Mouse (Mus musculus) natural killer cell, adult 2 months (primary cell): ENCODE measurements at regions not wholly inside any gene's neighbourhood (a gene's known extent, or its start where the extent isn't known, plus 50 kb on each side); places are given as distances from the start of the nearest gene placed in this dataset.
"Not testable (repeated sequence)": the region's sequence is repeated elsewhere in the genome, so short reads cannot be mapped to it uniquely, and the experiment has no call there.

ENCODE experiments used
- DNase-seq, 2 experiments: peaks; one replicate each; pipeline ENCODE4 v3.0.0; 2022; ENCODE audit warnings: low spot score in 2 of 2

DNA sequence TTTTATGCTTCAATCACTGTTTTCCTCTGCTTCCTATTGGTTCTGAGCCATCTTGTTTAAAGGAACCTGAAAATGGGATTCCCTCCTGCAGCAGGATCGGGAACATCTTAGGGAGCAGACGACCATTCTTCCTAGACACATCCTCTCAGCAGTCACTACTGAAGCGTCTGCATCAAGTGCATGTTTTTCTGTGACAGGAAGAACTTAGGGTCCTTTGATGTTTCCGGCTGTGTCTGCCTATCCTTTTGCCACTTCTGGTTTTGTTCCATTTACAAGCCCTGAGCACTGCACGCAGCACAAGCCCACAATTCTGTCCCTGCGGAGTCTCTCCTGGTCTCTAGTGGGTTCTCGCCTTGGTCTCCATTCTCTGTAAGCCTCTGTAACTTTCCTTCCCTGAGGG, 163.9 kb upstream of the Zfp637 start:
- DNase-seq = peak; percentile 11 to 22

DNA sequence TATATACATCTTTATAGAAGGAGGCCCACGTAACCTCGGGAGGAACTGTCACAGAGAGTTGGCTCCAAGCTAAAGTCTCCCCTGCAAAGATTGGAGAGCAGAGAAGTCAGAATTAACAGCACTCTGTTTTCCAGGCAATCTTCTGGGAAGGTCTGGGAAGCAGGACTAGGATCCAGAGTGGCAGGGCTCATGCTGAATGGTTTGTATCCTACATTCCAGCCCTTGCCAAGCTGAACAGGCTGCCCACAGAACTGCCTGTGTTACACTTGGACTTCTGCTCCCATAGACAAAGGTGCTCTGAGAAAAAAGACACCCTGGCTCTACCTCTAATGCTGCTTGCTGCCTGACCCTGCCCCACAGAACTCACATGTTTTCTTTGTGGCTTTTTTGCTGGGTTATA, 163.2 kb upstream of the Zfp637 start:
- no peak for DNase-seq

DNA sequence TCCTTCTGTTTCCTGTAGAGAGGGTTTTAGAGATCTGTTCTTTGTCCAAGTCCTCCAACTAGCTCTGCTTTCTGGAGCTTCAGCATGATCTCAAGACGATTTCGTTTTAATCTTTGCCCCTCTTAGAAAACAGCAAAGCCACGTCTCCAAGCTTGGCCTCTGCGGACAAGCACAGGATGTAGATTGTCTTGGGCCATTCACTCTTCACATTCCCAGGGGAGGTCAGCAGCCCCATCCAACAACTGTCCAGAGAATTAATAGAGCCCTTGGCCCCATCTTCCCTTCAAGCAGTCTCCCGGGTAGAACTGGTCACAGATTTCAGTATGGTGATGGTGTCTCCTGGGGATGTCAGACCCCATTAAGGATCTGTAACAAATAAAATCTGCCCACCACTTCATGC, 162.7 kb upstream of the Zfp637 start:
- no peak for DNase-seq

DNA sequence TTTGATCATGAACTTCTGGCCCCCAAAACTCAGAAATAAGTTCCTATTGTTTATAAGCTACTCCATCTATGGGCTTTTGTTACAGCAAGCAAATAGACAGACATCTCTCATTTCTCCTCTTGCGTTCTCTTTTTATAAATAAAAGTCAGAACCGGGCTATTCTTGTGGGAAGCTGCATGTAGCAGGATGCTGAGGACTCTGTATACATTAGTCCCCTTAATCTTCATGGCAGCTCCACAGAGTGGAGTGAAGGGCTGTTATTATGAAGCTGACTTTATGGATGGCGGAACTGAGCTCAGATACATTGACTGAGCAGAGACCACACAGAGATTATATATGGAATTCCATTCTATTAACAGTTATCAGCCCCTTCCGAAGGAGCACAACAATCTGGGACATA, 162.1 kb upstream of the Zfp637 start:
- no peak for DNase-seq

DNA sequence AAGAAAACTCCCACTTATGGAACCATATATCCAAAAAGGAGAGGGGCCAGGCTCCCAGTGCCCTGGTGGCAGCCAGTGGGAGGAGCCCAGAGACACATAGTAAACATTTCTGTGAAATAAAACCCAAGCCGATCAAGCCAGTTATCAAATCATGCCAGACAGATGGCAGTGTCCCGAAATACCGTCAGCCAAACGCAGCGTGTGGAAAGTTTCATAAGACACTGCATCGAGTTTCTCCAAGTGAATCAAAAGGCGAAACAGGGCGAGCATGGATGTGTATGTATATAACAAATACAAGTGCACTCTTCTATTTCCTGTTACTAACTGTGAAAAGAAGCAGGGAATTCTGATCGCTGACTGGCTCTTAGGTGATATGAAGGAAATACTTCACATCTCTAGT, 154.8 kb upstream of the Zfp637 start:
- DNase-seq = no peak

DNA sequence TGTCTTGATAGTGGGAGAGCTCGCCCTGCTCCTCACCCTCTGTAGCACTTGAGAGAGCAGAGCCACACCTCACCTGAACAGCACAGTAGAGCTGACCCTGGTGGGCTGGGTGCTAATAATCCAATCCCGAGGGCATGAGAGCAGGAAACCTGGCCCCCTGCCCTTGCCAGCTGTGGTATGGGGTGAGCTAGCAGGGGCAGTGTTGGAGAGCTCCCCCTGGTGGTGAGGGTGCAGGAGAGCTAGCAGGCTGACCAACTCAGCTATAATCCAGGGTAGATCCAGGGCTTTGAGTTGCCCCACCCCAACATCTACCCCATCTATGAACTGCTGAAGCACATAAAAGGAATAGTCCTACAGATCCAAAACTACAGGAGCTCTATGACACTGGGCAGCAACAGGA, 153.9 kb upstream of the Zfp637 start:
- DNase-seq = peak; percentile 39 to 53

DNA sequence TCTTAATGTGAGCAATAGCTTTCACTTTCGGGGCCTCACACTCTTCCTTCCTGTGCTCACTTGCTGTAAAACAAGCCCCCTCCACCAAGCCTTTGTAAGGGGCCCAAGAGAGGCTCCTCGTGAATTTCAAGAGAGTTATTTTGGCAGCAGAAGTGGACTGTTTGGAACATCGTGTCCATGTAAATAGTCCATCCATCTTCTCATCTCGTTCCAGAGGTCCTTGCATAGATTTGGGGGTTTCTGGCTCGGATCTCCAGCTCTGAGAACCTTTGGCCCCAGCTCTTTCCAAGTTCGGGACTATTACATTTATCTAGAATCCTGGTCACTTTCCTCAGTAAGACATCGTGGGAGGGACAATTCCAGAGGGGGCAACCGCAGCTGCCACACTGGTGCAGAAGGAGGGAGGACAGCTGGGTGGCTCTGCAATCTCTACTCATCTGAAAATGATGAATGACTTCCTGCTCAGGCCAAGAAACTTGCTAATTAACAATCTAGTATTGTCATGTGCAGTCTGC, 152.3 kb upstream of the Zfp637 start:
- no peak for DNase-seq

DNA sequence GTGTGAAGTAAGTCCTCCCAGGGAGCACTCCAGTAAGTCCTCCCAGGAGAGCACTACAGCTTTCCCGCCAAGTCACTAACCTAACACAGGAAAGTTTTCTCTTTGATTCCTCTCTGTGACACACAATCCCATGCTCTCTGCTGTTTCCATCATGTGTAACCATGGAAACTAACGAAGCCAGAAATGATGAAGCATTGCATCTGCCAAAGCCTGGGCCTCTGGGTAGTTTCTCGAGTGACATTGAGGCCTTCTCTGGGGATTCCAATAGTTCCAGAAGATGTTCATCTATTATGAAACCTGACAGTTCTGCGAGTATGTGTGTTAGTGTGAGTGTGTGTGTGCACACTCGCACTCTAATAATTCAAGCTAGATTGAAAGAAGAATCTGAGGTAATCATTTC, 140.7 kb upstream of the Zfp637 start:
- DNase-seq = no peak

DNA sequence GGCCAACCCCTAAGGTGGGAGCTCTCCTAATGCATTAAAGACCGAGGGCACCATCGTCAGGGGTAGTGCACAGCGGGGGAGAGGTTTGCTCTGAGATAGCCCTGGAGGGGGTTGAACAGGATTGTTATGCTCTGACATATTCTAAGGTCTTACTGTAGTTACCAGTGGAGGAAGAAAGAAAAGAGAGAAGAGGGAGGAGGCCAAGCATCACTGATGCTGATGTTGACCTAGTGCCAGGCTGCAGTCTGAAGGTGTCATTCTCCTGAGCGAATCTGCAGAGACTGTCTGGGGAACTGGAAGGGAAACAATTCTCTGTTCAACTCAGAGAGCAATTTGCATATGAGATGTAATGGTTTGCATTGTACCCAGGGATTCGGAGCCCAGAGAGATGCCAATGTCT, 139.4 kb upstream of the Zfp637 start:
- no peak for DNase-seq

DNA sequence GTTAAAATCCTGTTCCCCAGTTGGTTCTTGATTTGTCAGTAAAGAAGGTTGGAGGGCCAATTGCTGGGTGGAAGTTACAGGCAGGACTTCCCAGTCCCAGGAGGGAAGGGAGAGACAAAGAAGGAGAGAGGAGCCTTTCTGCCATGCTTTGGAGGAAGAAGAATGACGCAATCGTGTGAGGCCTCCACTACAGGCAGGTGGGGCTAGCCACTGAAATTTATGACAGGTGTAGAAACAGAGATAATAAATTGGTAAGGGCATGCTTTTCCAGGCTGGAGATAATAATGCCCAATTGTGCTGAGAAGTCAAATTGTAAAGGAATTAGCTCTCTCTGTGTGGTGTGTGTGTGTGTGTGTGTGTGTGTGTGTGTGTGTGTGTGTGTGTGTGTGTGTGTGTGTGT, 135.0 kb upstream of the Zfp637 start:
- no peak for DNase-seq

DNA sequence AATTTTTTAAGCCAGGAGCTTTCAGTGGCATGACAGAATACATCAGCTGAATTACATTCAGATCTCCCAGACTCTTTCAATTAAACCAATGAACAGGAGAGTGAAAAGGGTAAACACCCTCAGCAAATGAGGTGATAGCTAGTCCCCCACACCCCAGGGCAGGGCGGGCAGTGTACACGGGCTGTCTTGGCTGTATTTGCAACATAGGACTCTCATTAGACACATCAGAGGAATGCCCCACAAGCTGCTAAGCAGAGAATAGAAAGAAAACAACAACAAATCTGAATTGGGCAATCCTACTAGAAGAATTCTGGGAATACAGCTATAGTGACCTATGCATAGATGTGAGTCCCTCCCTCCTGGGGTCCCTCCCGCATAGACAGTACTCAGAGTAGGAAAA, 131.8 kb upstream of the Zfp637 start:
- no peak for DNase-seq

DNA sequence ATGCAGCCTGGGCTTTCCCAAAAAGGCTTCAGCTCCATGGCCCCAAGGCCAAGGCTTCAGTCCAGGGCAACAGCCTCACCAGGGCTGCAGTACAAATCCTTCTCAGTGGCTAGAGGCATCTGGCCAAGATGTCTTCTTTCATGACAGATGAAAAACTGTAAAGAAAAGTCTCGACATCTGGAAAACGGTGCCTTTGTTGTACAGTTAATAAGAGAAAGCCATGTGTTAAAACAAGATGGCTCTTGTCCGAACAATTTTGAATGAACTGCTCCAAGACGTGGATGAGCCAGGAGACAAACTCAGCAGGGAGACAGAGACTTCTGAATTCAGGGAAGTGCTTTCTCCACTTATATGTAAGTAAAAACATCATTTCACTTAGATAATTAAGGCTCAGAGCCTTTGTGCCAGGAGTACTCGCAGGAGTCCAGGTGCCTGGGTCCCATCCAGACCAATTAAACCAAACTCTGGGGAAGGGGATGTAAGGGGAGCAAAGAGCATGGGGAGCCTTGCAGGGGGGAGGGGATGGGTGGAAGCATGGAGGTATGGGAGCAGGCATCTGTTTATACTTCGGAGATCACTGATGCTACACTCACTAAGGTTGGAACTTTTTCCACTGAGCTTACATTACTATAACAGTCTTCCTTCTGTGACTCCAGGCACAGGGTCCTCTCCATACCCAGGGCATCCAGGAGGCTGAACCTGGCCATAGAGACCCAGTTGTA, 125.8 kb upstream of the Zfp637 start:
- no peak for DNase-seq

DNA sequence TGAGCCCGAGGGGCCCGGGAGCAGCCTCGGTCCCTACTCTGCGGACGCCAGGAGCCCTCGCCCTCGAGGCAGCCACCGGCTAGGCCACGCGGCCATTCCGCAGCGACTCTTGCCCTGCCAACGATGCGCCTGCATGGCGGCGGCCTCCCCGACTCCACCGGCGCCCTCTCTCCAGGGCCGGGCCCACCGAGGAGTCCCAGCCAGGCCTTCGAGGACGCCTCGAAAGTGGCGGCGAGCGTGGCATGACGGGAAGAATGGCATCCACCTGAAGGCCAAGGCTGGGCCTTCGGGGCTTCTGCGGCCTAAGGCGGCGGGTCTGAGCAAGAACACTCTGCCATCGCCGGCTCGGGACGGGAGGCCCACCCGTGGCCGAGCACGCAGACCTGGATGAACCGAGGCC, 124.6 kb upstream of the Zfp637 start:
- DNase-seq = not testable (repeated sequence)

DNA sequence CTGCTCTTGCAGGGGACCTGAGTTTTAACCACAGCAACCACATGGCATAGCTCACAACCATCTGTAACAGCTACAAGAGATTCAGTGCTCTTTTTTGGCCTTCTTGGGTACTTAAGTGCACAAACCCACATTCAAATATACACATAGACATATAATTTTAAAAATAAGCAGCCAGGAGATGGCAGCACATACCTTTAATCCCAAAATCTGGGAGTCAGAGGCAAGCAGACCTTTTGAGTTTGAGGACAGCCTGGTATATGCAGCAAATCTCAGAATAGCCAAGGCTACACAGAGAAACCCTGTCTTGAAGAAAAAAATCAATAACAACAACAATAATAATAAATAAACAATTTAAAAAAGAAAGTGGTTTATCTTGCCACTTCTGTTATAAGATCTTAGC, 88.6 kb upstream of the Zfp637 start:
- not testable (repeated sequence) for DNase-seq

DNA sequence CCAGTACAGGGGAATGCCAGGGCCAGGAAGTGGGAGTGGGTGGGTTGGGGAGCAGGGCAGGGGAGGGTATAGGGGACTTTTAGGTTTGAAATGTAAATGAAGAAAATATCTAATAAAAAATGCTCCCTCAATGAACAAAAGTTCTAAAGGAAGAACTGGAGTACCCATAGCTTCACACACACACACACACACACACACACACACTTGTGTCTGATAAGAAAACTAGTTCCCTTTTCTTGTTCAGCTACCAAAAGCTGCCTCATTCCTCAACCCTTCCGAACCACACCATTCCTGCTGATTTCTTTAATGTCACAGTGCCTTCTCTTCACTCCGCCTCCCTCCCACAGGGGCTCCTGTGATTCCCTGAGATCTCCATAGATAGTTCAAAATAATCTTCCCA, 85.3 kb upstream of the Zfp637 start:
- DNase-seq = not testable (repeated sequence)

DNA sequence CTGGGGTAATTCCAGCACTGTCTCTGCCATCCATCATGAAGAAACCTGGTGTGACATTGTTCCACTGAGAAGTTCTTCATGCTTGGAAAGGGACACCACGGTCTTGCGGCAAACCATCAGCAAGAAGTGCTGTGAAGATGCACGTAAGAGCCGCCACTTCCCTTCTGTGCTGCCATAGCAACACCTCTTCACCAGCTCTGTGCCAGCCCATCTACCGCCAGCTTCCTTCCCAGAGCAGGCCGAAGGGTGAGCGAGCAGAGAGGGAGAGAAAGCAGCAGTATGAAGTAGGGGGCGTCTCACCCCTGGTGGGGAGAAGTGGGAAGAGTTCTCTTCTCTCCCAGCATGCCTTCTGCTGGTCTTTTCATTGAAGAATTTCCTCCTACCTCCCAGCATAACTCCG, 84.8 kb upstream of the Zfp637 start:
- no peak for DNase-seq

DNA sequence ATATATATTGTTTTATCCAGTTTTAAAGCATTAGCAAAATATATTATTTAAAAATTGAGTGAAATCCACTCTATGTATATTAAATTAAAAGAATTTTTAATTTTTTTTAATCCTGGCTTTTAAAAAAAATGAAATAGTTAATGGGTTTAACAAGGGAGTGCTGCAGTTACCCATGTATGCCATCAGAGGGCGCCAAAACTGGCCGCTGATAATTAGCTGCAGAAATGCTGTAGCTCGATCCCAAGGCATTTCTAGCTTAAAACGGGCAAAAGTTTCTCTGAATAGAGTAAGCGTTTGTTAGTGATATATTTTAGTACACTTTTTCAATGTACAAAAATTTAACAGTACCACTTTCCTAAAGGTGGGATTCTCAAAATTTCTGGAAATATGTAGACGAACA, 82.5 kb upstream of the Zfp637 start:
- DNase-seq = peak; percentile 10 to 17

DNA sequence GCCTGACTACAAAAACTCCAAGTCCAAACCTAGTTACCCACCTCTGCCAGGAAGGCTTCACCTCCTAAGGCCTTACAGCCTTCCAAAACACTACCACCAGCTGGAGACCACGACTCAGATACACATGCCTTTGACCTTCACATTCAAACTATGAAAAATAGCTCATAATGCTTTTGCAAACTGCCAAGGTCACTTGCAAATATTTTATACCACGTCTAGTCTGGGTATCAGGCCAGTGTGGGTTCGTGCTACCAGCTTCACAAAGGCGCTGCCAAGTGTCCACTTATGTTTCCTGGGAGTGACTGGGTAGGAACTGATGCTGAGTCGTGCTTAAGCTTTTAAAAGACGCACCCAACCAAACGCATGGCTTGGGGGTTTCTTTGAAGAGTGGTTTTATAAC, 69.5 kb upstream of the Zfp637 start:
- DNase-seq = no peak

DNA sequence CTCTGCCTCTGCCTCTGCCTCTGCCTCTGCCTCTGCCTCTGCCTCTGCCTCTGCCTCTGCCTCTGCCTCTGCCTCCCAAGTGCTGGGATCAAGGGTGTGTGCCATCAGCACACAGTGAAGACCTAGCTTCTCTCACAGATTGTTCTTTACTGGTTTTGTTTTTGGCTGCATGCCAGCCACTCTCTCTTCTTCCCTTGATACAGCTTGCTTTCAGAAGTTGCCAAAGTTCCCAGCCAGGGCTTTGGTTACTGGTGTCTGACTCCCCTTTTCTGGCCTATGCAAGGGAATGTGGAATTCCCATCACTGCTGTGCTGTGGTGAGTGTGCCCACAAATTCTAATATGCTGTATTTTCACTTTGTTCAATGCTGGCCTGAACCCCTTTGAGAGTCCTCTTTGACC, 68.6 kb upstream of the Zfp637 start:
- no peak for DNase-seq

DNA sequence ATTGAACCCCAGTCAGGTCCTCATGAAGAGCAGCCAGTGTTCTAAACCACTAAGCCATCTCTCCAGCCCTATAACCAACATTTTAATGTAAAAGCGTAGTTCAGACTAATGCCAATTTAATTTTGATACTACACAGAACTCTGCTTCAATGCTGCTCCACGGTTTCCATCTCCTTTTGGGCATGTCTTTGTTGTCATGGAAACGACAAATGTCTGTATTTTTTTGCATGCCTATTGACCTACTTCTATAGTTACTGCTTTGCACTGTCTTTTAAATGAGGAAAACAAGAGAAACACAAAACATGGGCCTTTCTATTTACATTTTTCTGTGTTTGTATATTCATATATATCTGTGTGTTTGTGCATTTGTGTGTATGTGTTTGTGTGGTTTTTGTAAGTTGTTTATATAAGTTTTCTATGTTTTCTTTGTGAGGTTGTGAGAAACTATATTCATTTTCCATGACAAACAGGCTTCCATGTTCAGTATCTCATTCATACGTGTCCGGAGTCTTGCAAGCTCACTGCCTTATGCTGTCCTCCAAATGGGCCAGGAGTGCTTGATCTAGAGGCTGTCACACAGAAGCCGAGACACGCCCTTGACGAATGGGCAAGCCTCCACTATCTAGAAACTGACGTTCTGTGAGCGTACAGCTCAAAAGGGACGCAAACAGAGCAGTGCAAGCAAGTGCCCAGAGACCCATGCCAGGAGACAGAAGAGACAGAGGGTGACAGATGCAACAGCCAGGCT, 65.5 kb upstream of the Zfp637 start:
- DNase-seq = no peak

DNA sequence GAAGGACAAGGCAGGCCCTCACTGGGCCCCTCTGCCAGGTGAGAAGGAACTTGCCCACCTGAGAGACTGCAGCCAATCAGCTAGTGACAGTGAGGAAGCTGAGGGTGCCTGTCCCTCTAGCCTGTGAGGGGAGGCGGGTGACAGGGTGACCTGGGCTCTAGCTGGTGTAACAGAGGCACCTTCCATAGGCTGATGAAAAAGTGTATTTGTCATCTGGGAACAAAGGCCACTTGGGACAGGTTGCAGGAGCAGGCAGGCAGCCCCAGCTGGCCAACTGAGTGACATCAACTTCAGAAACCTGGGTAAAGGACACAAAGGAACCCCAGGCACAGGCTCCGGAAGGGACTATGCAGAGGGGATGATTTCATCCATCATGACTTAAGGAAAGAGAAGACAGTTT, 63.0 kb upstream of the Zfp637 start:
- DNase-seq = no peak

DNA sequence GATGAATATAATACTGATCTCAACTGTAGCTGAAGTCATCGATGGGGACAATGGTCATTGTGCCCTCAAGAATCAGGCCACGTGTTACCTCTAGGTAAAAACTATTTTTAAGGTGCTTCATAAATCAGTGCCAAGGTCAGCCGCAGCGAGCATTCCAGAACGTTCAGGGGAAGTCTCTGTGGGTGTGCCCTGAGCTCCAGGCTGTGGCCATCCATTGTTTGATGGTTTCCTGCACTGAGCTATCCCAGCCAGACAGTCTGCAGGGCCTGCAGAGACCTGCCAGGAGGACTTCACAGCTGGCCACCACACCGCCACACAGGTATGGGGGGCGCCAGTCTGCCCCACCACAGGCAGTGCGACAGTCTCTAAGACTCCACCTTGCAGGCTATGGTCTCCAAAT, 62.5 kb upstream of the Zfp637 start:
- DNase-seq = no peak

DNA sequence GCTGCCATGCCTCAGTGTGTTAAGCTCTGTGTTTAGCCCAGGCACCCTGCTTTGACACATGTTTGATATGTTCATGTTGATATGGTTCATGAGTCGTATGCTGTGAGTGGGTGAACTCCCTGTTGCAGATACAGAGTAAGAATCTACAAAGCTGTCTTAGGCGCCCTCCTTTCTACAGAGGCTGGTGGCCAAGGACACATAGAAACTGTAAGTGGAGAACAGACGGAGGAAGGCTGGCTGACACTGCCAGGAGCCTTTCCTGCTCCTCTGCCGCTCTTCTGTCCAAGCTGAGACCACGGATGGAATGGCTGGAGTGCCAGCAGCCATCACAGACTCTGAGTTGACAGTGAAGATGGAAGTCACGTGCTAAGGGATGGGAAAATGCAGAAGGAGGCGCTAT, 62.0 kb upstream of the Zfp637 start:
- DNase-seq = no peak
